Mouse (Mus musculus) ovary, postnatal 36 days (tissue): ENCODE measurements around the gene Csmd2.
A peak's percentile ranks its signal among the peaks of the same experiment; 100 is the strongest.

Source experiments
- DNase-seq: peaks from one replicate; pipeline ENCODE4 v3.0.0; 2022; ENCODE audit warnings: low spot score, mixed read lengths

Gene Csmd2

DNA sequence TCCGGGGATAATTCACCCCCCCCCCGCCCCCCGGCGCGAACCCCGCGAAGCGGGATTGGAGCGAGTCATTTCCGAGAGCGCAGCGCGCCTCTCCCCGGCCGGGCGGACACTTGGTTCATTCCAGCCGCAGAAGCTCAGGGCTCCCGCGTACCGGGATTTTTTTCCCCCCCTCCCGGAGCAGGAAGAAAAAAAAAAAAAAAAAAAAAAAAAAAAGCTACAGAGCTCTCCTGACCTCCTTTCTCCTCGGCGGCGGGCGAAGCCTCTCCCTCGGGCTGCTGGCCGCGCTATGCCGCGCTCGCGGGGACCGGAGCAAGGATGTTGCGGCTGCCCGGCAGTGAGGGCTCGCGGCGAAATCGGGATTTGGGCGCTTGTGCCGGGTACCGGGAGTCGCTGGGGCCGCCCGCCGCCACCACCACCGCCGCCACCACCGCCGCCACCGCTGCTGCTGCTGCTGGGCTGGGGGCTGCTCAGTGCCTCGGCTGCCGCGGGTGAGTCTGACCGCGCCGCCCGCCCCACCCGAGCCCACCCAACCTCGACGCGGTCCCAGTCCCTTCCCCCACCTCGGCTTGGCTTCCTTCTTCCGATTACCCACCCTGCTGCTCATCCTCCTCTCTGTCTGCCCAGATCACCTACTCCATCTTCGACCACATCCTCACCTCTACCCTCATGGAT is at the start of gene Csmd2:
Gene Csmd2, plus strand, starts transcription at position 74 of the 672 bp plus-strand sequence.
- no peak for DNase-seq

DNA sequence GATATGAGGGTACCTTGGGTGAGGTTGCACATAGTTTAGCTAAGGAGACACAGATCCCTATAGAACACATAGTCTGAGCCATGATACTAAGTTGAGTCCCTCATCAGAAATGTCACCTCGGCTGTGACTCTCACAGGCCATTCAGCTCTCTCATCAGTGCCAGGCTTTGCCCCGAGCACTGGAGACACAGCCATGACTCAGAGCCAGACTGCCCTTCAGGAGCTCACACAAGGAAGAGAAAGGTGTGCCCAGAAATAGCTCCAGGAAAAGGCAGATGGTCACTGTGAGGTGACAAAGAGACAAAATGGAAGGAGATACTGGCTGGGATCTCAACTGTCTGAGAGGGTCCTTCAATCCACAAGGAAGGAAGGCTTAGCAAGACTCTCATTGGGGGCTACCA is 40.0 kb upstream of the Csmd2 start:
- DNase-seq = no peak

DNA sequence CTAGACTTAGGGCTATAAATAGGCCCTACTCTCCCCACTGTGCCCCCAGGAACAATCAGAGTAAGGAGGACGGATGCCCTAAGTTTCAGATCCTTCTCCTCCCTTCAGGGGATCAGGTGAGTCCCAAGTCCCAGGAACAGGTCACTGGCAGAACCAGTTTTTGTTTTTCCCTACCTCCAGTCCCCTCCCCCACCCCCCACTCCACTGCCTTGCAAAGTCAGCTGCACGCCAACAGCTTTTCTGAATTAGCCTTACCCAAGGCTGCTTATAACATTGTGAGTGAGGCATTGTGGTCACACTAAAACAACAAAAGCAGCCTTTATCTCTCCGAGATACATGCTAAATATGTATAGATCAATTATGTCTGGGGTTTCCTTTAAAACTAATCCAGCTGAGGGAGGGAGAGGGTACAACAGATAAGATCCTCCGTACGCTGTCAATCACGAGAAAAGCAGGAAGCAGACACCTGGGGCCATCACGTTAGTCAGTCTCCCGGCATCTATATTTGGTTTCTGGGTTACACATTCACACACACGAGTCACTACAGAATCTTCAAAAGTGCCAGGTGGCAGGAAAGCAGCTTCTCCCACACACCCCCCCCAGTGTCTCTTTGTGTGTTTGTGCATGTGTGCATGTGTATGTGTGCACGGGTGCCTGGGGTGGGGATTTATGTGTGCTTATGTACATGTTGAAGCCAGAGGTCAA is 34.5 kb upstream of the Csmd2 start:
- no peak for DNase-seq

DNA sequence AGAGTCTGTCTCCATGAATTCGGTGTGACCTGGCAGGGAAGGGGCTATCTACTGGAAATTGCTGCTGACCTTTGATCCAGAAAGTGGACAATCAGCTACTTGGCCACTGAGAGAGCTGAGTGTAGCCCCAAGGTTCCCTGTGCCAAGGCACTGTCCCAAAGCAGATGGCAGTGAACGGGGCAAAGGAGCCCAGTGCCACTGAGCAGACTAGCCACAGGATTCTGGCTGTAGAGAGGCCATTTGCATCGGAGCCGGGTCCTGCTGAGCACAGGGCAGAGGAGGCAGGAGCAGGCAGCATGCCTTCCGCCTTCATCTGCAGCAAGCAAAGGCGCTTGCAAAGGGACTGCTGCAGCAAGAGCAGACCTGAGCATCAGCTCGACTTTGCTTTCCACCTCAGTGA is 18.6 kb upstream of the Csmd2 start:
- DNase-seq = no peak

DNA sequence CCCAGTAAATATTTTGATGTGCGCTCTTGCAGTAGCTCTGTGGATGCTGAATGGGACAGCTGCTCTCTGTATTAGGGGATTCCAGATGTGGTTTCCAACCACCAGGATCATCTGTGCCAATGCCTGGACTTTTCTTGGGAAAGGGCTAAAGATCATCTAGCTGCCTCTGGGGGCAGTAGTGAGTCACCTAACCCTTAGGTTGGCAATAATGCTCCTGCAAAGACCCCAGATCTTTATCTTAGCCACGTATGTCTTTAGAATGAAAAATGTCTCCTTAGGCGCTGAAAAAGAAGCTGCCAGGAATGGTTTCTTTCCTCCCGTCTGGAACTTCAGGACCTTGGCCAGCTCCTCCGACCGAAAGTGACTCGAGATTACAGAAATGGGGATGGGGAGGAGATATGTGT is 17.6 kb upstream of the Csmd2 start:
- DNase-seq = peak; percentile 12

DNA sequence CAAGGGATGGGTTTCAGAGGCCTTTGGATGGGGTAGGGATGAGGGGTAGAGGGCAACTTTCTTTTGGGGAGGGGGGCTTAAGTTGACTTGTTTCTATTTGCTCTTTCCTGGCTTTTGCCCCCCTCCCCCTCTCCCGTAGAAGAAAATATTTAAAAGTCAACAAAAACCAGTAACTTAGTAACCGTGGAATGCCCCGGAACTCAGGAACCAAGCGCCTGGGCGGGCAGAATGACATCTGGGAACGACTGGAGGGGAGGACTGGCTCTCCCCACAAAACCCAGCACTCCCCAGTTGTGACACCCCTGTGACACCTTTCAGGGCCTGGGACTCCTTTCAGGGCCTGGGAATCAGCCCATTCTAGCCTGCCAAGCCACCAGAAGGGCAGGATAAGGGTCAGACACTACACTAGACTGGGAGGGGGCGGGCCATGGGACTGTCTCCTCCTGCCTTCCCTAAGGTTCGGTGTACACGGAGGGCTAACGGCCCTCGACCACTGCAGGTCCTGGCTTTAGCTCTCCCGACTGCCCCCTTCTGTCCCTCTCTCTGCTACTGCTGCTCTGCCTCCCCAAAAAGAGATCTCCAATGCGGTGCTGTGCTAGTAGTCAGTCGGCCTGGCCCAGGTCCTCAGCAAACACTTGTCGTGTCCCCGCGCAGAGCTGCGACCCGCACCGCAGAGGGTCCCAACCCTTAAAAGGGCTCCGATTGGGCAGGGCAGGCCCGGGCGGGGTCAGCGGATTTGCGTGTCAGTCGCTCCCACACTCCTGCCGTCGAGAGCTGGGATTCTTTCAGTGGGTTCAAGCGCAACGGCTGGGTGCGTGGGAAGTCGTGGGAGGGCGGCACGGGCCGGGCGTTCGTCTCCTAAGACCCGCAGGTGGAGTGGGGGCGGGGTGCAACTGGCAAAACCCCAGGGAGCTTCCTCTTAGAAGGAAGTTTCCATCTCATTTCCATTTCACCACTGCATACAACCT is 16.5 kb upstream of the Csmd2 start, which contains the start of gene CK137956:
Gene CK137956, minus strand, starts transcription at position 51 of the 968 bp plus-strand sequence.
- no peak for DNase-seq

DNA sequence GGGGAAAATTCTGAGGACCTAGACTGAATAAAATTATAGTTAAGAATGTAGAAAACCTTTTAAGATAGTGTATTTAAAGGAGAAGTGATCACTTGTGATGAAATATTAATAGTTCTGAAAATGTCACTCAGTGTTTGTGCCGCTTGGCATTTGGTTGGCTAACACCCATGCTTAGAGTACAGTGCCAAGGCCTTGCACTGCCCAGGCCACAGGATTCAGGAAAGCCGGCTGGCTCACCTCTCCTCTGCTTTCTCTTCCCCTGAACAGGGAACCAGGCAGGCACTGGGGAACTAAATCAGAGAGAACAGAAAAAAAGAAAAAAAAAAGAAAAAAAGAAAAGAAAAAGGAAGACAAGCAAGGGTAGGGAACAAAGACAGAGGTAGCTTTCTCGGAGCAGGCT is 14.7 kb upstream of the Csmd2 start:
- no peak for DNase-seq

DNA sequence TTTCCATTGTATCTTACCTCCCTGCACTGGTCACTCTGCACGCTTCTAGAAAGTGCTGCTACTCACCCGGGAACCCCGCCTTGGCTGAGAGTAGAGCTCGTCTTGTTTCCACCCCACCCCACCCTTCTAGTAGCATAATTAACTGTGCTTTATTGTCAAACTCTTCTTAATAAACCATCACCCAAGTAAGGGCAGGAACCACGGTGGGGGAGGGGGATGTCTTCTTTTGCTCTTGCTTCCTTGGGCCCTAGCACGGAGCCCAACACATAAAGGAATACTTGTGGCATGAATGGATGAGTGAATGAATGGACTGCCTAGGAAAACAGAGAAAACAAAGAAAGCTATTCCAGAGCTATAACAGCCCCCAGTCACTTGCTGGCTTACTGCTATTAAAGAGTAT is 6.5 kb upstream of the Csmd2 start:
- DNase-seq = no peak

DNA sequence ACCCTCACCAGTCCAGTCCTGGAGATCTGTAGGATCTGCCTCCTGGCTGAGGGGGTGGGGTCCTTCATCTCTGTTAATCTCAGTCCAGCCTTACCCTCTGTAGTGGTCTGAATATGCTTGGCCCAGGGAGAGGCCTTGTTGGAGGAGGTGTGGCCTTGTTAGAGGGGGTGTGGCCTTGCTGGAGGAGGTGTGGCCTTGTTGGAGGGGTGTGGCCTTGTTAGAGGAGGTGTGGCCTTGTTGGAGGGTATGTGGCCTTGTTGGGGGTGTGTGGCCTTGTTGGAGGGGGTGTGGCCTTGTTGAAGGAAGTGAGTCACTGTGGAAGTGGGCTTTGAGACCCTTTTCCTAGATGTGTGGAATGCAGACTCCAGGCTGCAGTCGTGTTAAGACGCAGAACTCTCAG is 3.2 kb upstream of the Csmd2 start:
- DNase-seq = no peak

DNA sequence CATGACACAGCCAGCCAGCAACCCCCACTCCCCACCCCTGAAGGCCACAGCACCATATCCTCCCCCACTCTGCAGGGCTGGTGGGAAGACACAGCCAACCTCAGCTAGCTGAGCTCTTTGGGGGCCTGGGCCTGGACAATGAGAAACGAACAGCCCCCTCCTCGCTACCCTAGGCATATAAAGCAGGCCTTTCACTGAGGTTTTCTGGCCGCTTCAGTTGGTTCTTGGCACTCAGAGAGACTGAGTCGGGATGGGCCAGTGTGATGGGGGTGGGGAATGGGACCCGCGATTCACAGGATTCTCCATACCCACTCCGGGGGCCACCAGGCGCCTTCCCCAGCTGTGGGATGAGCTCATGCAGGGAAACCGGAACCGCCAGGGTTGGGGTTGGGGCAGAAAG is 1.8 kb upstream of the Csmd2 start:
- no peak for DNase-seq

DNA sequence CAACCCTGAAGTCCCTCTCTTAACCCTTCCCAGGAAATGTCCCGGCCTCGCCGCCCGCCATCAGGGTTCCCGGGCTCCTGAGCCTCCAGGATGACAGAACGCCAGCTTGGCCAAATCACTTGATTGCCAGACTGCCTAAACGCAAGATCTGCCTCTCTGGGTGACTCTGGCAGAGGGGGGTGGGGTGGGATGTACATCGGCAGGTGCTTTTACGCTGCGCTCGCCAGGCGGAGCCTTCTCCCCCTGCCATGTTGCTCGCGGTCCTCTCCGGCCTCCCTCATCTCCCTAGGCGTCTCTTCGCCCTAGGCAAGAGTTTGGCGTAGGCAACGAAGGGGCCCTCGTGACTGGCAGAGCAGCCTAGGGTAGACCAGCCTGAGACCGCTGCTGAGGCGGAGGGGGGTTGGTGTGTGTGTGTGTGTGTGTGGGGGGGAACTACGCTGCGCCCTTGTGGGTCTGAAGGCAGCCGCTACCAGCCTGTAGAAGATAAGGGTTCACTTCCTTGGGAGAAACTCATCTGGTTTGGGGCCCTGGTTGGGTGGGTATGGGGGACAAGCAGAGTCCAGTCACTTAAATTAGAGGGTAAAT is 1.1 kb upstream of the Csmd2 start:
- no peak for DNase-seq

DNA sequence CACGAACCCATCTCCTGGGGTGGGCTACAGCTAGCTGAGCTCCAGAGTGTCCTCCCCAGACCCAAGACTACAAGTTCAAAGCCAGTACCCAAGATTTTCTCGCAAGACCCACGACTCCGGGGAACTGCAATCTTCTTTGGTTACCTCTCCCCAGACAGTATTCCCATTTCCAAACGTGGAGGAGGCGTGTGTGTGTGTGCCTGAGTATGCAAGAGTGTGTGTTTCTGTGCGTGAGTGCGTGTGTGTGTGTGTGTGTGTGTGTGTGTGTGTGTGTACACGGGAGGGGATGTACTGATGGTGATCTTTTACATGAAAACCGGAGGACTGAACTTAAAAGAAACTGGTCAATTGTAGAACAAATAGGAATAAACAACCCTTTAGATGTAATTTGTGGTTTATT is 387 bp upstream of the Csmd2 start:
- no peak for DNase-seq

DNA sequence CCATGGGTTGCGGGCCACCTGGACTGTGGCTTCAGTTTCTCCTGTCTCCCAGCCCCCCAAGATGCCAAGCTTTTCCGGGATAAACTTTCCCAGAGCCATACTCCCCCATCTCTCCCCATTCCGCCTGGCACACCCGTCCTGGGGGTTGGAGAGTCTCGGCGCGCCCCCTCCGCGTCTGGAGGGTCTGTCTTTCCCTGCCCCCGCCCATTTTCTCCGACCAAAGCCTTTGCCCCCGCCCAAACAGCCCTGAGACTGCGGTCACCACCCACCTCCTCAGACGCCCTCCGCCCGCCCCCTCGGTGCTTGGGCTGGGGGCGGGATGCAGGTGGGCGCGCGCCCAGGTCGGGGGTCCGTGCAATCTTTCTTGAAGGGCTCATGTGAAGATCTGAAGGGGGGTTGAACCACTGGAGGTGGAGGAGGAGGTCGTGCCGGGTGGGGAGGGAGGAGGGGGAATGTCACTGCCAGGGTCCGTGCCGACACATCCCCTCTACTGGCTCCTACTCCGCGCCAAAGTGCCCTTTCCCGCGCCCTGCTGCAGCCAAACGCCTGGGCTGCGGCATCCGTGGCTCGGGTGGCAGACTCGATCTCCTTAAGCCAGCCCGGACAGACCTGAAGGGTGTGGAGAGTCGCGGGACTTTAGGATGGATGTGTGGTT is 996 bp downstream of the Csmd2 start:
- no peak for DNase-seq

DNA sequence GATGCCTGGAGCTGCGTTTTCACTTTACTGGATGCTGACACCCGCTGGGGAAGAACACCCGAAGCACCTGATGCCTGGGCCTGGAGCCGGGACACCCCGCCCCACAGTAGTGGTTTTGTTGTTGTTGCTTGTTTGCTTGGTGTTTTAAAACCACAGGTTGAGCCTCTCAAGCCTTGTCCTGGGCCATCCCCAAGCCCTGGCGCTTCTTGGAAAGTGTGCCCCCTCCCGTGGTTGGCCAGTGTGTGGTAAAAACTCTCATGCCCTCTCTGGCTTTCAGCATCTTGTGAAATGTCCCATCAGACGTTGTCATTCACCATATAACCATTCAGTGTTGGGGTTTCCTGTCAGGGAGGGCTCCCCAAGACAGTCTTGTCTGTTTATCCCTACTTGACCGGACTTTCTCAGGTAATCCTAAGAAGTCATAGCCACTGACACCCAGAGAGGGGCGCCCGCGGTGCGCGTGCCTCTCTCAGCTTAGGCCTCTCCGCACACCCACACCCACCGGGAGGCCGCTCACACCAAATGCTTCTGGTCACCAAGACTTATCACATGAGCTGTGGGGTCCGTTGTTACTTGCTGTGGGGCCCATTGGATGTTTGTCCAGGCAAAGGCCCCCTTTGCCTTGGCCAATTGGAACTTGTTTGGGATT is 1.8 kb downstream of the Csmd2 start:
- no peak for DNase-seq

DNA sequence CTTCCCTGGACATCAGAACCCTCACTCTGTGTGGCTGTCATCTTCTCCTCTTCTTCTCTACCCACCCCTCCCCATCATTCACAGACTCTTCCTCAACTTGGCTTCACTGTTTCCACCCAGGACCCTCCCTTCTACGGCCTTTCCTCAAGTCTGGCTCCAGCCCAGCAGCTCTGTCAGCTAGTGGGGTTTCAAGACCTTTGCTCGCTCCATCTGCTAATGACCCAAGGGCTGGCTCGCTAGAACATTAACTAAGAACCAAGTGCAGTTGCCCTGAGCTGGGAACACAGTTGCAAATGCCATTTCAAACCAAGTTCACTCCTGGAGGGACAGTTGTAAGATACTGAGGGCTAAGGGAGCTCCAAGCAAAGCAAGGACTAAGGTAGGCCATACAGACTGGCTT is 11.6 kb downstream of the Csmd2 start:
- no peak for DNase-seq

DNA sequence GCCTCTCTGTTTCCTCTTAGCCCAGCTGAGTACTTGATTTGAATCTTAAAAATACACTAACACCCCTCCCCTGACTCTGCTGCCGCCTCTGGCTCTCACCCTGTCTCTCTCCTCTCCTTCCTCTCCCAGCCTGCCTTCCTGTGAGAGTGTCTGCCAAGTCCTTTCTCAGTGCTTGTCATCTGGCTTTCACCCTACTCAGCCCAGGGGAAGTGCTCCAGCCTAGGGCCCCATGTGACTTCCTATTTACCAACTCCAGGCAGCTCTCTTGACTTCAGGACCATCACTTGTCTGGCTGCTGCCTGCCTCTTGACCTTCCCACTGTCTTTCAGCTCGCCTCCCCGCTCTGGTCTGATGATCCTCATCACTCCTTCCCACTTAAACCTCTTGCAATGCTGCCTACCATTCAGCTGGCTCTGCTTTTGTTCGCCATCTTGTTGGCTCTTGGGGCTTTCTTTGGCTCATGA is 15.0 kb downstream of the Csmd2 start:
- DNase-seq = no peak

DNA sequence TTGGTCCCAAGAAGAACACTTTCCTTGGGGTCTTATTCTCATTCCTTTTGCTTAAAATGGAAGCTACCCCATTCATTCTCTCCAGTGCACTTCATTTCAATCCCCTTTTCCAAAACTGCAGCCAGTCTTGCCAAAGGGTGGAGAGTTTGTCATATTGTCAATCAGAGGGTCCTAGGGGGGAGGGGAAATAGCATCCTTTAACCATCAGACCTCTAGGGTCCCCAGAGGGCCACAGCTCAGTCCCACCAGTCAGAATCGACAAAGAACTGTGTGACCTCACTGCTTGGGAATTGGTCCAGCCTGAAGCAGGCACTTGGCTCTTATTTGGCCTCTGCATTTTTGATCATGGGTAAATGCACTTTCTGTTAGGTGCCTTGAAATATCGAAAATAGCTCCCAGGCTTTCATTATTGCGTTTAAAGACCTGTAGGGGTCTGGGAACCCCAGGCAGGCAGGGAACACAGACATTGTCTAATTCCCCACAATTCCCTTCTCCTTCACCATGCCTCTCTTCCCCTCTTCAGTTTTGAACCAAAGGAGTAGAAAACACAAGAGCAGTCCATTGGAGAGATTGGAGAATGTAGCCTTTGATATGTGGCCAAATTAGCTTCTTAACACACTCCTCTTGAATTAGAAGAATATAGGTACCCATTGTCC is 17.3 kb downstream of the Csmd2 start:
- DNase-seq = no peak

DNA sequence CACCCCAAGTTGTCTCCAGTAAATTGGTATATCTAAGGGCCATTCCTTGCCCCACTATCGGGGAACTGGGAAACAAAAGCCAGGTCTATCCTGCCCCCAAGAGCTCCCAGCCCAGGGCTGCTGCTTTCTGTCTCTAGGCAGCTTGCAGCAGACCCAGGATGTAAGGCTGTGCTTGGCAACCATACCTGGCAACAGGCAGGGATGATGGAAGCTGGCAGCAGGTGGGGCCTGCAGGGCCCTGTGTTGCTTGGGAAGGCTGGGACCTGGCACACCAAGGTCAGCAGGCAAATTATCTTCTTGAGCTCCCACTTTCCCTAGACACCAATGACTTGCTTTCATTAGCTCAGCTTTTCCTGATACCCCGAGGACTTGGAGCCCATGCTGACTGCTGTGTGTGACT is 31.8 kb downstream of the Csmd2 start:
- no peak for DNase-seq

DNA sequence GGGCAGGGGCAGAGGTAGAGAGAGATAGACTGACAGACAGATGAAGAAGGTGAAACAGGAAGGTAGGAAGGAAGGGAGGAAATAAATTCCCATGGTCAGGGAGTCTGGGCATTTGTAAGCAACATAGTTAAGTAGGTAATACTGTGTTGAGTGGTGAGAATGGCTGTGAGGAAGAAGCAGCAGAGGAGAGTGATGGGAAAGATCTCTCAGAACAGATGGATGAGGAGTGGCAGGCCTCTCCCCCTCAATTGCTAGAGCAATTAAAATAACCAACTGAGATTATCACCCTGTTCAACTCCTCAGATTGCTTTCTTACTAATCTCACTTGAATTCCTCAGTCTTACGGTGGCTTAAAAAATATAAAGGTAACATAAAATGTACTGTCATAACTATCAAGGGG is 40.6 kb downstream of the Csmd2 start:
- DNase-seq = no peak

DNA sequence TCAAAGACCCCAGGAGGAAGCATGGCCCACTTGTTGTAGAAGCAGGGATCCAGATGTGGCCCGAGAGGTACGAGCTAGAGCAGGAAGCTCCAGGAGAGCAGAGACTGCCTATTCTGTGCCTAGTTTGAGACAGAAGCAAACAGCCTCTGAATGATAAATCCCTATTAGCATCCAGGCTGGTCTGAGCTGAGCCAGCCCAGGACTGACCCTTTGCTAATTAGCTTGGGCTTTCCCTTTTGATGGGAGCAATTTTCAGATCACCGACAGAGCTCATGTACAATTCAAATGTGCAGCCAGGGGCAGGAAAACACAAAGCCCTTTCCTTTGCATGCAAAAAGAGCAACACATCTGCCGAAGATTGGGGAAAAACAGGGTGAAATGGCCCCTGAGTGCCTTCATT is 54.2 kb downstream of the Csmd2 start:
- DNase-seq = no peak

DNA sequence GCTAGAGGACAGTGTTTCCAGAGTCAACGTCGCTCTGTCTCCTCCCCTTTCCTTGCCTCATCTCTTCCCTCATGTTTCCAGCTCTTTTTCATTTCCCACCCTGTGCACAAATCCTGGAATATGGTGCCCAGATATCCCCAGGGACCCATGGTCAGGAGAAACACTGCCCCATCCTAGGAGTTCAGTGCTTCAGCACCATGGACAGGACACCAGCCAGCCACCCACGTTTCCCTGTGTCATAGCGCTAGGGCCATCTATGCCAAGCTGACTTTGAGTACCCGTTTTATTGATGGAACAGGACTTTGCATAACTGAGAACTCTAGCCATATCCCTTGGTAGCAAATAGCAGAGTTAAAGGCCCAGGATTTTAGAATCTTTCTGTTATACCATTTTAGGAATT is 55.0 kb downstream of the Csmd2 start:
- no peak for DNase-seq
